Mouse (Mus musculus): ENCODE measurements around the gene Sez6l2.

The Sez6l2 gene

GRCm38 (mm10) chr7:127007313-127008024 lies 57.1 kb downstream of the Sez6l2 start:
- no peak for DNase-seq (ENCODE audit: extremely low read depth, low read depth)

- peak; percentile 94 for DNase-seq (ENCODE audit: extremely low read depth, low read depth)
These were observed 58.1 kb downstream of the Sez6l2 start for GRCm38 (mm10) chr7:127008239-127009019.

GRCm38 (mm10) chr7:127009307-127010085 lies 59.1 kb downstream of the Sez6l2 start:
- DNase-seq (ENCODE audit: extremely low read depth, low read depth): no peak

- no peak for DNase-seq (ENCODE audit: extremely low read depth, low read depth)
These were observed 60.7 kb downstream of the Sez6l2 start for GRCm38 (mm10) chr7:127011051-127011450.

GRCm38 (mm10) chr7:127011717-127012116 lies 61.4 kb downstream of the Sez6l2 start:
- no peak for DNase-seq (ENCODE audit: extremely low read depth, low read depth)

- DNase-seq (ENCODE audit: extremely low read depth, low read depth): no peak
These were observed 62.0 kb downstream of the Sez6l2 start for GRCm38 (mm10) chr7:127012374-127012773.

DNA sequence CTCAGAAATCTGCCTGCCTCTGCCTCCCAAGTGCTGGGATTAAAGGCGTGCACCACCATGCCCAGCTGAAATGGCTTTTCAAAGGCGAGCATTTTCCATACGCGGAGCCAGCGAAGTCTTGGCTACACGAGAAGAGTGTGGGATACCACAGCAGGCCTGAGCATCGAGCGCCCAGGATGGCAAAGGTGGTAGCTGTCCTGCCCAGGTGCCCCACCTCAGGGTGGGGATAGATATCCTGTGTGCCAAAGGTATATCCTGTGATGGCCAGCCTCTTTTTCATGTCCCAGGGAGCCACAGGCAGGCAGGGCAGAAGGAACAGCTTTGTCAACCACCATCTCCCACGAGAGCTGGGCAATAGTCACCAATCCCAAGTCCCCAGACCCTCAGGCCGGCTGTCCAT lies 62.5 kb downstream of the Sez6l2 start:
- DNase-seq (ENCODE audit: extremely low read depth, low read depth): no peak

DNA sequence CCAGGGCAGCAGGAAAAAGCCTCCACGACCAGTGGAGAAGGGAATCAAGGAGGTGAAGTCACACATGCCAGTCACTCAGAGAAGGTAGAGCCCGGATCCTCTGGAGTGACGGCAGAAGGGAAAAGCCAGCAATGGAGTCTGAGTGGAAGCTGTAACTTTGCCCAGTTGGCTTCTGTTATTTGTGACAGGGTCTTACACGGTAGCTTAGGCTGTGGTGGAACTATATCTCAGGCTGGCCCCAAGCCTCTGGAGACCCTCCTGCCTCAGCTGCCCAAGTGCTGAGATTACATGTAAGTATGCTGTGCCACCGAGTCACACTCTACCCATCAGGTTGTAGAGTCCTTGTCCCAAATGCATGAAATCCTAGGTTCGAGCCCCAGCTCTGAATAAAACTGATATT lies 63.0 kb downstream of the Sez6l2 start:
- DNase-seq (ENCODE audit: extremely low read depth, low read depth): no peak

DNA sequence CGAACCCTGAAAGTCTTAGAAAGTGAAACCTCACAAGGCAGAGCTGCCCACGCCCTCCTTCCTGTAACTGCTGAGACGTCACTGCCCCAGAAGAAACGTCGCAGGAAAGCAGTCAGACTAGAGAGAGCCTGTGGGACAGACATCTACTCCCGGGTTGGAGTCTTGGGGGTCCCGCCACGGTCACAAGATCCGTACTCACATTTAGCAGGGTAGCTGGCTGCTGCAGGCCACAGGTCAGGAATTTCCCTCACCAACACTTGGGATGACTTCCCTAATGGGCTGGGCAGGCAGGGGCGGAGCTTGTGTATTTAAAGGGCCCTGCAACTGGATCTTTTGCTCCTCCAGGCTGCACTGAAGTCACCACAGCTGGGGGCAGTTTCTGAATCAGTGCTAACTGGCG lies 64.0 kb downstream of the Sez6l2 start, which contains the start of gene Mvp:
Gene Mvp, minus strand, starts transcription at position 302 of the 400 bp plus-strand sequence.
- no peak for DNase-seq (ENCODE audit: extremely low read depth, low read depth)

DNA sequence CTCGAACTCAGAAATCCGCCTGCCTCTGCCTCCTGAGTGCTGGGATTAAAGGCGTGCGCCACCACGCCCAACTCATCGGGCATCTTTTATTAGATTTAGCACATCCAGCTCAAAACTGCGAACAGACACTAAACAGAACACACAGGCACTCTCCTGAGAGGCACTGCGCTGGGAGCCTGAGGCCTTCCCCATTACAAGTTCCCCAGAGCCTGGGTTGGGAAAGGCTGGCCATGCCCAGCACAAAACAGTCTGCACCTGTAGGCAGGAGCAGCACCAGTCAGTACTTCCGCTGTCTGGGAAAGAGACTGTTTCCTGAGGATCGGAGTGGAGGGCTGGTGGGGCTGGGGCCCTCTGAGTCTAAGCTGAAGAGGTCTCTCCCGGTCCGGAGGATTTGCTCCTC lies 64.6 kb downstream of the Sez6l2 start:
- DNase-seq (ENCODE audit: extremely low read depth, low read depth): no peak

DNA sequence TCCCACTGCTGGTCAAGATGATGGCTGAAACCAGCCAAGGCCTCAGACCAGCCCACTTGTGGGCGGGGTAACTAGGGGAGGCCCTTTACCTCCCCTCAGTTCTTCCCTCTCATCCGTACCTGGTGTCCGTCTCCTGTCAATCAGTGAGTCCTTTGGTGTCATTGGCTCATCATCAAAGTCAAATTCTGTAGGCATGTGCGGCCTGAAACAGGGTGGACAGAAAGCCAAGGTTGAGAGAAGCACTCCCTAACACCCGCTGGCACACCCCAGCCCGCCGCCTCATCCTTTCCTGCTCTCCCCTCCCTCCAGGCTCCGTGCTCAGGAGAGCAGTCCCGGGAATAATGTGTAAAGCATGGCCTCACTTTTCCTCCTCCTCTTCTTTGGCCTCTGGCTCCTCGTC lies 65.7 kb downstream of the Sez6l2 start:
- DNase-seq (ENCODE audit: extremely low read depth, low read depth): no peak

- DNase-seq (ENCODE audit: extremely low read depth, low read depth): no peak
These were observed 65.9 kb downstream of the Sez6l2 start, which contains the start of gene Pagr1b for GRCm38 (mm10) chr7:127016481-127016485. Gene Pagr1b (minus strand): TSS chr7:127016484.

DNA sequence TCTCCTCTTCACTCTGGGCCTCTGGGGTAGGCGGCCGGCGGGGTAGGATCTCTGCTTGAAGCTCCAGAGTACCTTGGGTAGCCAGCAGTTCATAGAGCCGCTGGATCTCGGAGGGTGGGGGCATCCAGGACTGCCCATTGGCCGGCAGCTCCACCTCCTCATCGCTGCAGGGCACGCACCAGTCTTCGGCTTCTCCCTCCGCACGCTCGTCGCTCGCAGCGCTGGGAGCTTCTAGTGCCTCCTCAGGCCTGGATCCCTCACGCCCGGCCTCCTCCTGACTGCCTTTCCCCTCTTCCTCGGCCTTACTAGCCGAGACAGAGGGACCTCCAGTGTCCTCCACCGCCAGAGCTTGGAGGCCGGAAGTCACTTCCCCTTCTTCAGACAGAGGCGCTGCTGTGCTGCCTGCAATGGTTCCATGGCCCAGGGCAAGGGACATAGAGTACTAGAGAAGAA lies 66.1 kb downstream of the Sez6l2 start:
- peak; percentile 65 for DNase-seq (ENCODE audit: extremely low read depth, low read depth)

DNA sequence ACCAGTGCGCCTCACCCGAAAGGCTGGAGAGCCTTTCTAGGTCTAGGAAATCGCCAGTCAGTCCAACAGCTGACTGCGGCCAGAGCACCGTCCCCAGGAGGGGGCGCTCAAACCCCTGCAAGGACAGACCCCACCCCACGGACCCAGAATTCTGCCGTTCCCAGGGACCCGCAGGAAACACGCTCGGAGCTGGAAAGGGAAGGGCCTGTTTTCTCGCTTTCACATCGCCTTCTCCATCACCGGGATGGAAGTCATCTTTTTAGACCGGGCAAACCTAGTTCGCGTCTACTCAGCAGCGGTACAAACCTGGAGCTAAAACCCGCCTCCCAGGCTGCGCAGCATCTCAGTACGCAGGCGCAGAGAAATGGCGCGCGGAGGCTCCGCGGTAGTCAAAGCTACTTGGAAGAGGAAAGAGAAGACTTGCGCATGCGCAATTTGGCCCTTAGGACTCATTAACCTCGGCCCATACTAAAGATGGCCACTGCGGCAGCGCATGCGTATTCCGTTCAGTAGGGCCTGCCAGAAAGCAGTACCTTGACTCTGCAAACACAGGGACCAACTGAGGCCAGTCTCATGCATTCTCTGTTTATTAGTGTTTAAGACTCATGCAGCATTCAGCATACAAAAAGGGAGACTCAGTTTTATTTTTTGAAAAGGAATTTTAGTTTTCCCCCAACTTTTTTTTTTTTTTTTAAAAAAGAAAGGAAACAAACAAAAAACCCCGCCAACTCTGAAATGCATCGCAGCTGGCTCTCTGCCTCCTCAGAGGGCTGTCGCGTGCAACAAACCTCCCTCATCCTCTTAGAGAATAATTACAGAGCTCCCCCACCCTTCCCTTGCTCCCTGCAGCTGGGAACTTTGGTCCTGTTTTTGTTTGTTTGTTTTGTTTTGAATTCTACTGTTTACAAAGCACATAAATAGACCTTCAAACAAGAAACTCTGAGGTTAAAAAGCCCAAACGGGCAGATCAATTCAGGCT lies 66.9 kb downstream of the Sez6l2 start, which contains the start of gene Pagr1a:
Gene Pagr1a, minus strand, starts transcription at position 382 of the 979 bp plus-strand sequence.
- DNase-seq (ENCODE audit: extremely low read depth, low read depth): peak; percentile 95

- no peak for DNase-seq (ENCODE audit: extremely low read depth, low read depth)
These were observed 67.6 kb downstream of the Sez6l2 start for GRCm38 (mm10) chr7:127017950-127018345.

GRCm38 (mm10) chr7:127018416-127019305 lies 68.3 kb downstream of the Sez6l2 start:
- DNase-seq (ENCODE audit: extremely low read depth, low read depth): no peak

GRCm38 (mm10) chr7:127019306-127019960 lies 69.1 kb downstream of the Sez6l2 start:
- DNase-seq (ENCODE audit: extremely low read depth, low read depth): no peak

GRCm38 (mm10) chr7:127020031-127020430 lies 69.7 kb downstream of the Sez6l2 start:
- DNase-seq (ENCODE audit: extremely low read depth, low read depth): no peak

All from MEL-GATA-1-ER (cell line).